Mouse (Mus musculus) urinary bladder, adult 2 months (tissue): ENCODE measurements around the gene Fgfr2. TPM values are rescaled to one million over a fixed set of nuclear protein-coding genes. Genes with fewer than 3 reads are reported as not detected.

Experiments
- DNase-seq: peaks from one replicate; pipeline ENCODE4 v3.0.0; 2022; ENCODE audit warnings: low spot score
- polyA plus RNA-seq: library from polyadenylated mRNA; depleted of rRNA; stranded (reverse); fragments of >200 nt; gene quantifications from 2 replicates; pipeline ENCODE4 v1.2.3, GENCODE M21; 2012

The Fgfr2 gene
- polyA plus RNA-seq, 1 experiment = 80.2 TPM

DNA sequence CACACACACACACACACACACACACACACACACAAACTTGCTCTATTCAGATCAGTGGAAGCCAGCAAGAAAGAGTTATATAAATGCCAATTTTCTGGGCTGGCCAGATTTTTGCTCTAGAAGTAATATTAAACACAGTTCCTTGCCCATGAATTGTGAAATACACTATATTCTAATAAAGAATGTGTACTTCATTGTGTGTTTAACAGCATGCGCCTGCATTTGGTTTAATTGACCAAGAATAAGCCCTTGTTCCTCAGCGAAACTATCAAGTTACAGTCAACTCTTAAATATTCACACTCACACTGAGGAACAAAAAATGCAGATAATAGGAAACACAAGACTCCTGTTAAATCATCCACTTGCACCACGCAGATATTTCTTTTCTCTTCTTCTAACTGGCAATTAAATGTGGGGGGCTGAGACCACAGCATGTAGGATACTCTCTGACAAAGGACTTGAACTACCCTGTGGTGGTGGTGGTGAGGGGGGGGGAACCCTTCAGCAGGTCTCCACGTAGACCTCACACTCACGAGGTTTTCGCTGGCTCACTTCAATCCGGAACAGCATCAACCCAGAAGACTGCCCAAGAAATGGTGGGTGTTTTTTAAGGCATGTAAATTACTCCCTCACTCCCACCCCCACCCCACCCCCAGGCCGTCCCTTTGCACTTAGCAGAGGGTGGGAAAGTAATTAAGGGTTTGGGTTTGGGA, 2865.0 kb downstream of the Fgfr2 start:
- DNase-seq = no peak

DNA sequence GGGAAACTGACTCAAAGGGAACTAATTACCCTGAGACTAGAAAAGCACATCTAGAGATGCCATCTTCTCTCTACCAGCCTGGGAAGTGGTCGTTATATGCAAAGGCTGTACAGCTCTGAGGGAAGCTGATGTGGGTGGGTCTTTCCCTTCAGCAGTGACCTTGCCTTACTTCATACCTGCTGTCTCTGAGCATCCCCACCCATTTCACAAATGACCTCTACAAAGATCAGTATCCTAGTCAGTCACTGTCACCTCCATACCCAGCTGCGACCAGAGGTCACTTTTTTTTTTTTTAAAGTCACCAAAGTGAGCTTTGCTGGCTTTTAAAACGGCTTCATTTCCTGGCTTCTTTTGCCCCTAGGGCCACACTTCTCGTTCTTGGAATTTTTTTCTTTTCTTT, 2869.9 kb downstream of the Fgfr2 start:
- DNase-seq = no peak

DNA sequence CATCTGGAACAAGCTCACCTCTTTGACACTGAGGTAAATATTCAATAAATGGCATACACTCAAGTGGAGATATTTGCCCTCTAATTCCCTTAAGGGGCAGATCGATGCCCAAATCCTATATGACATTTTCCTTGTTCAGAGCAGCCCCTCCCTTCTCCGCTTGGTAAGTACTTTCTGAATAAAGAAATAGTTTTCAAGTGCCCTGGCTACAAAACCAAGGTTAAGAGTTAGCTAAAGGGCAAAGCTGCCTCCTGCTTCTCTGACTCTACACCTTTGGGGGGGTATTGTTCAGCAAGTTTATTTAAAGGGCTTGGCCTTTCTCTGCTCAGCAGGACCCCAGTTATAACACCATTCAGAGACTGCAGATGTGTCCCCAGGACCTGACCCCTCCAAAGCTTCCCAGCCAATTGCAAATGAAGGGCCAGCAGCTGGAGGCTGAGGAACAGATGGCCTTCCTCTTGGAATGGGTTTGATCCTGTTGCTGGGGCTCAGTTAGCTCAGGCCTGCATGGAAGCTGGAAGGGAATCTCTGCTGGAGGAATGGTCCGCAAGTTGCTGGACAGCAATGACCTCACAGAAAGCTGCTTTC, 2871.1 kb downstream of the Fgfr2 start:
- DNase-seq = no peak

DNA sequence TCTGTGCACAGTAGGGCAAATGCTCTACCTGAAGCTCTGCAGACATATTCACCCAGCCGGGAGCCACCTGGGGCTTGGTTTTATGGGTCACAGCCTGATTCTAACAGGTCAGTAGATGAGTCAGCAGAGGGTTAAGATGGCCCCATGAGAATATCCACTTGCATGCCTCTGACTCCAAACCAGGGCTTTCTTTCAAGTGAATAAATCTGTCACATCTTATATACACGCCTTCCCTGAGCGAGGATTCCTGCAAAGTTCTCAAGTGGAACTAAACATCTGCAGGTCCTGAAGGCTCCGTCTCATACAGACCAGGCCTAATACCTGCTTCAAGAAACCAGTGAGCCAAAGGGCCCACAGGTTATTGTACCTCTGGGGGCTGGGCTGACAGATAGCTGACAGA, 2872.2 kb downstream of the Fgfr2 start:
- DNase-seq = no peak

DNA sequence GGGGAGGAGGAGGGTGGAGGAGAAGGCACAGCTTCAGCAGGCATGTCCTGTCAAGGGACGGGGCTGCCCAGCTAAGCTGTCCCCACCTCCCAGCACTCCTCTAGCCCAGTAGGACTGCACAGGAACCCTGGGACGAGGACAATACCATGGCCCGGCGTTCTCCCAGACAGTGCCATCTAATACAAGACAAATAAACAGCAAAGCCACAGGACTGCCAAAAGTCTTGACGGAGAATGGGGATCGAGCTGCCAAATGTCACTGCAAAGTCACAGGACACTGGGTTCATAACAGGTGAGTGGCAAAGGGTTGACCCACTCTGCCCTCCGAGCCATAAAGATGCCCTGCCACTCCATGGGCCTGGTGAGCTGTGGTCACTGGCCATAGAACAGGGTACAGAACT, 2874.7 kb downstream of the Fgfr2 start:
- DNase-seq = no peak

DNA sequence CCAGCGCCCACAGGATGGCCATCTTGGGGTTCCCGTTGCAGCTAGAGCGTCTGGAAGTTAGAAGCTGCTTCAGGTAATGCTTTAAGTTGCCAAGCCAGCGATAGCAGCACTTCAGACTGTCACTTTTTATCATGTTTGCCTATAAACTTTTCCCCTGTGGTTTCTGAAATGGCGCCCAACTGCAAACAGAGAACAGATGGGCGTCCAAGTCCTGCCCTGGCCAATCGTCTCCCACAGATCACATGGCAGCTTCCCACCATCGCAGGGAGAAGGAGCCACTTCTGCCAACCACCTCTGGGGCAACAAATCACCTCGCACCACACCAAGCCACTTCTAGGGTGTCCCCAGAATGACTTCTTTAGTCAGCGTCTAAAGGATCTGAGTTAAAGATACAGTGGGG, 2875.3 kb downstream of the Fgfr2 start:
- DNase-seq = no peak

DNA sequence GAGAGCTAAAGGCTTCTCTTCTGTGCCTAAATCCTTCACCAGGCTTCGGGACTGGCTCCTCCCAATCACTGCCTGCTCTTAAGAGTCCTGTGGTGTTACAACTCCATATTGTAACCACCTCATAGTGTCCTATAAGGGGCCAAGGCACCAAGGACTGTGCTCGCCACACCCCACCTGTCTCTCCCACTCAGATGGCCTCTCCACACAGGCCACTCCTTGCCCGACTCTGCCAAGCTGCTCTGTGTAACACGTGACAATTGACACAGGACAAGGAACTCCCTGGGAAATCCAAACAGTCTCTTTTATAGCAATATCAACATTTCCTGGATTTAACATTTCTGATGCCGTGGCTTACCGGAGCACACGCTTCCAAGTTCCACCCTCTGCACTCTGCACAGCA, 2876.7 kb downstream of the Fgfr2 start:
- no peak for DNase-seq

DNA sequence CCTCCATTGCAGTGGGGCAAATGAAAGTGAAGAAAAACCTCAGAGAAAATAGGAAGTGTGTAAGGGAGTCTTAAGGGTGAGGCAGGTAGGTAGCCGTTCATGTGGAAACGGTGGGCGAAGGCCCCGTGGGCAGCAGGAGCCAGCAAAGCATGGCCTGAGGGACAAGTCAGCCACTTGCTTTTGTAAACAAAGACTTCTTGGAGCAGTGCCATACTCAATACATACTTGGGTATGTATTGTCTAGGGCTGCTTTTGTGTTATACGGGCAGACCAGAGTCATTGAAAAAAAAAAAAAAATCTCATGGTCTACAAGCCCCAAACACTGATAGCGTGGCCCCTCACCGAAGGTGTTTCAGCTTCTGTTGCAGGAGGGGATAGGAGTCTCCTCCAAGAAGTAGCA, 2878.6 kb downstream of the Fgfr2 start:
- DNase-seq = no peak

DNA sequence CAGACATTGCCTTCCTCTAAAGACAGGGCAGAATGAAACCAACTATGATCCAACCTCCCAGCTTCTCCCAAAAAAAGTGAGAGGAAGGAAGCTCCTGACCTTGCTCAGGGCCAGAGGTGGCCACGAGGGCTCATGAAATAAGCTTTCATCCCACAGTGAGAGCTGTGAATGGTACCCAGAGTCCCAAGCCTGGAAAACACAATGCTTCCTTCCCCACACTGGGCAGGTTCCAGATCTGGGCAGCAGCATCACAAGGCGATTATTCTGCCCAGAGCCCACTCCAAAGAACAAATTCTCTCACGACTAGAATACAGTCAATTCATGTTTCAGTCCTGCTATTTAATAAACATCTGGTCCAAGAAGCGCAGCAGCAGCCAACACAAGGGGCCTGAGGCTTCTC, 2879.3 kb downstream of the Fgfr2 start:
- no peak for DNase-seq

DNA sequence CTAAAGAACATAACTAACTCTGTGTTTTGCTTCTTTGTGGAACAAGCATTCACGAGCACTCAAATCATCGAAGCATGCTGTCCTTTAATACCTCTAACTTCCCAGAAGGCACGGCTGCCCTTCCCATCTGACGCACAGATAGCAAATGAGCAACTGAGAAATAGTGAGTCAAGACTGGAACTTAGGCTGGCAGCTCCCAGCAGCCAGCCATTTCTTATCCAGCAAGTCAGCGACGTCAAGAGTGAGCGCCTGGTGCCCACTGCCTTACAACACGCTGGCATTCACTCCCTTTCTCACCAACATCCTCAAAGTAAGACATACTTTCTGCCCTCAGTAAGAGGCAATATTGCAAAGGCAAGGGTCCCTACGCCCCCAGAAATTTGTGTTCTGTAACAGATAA, 2883.0 kb downstream of the Fgfr2 start:
- no peak for DNase-seq

DNA sequence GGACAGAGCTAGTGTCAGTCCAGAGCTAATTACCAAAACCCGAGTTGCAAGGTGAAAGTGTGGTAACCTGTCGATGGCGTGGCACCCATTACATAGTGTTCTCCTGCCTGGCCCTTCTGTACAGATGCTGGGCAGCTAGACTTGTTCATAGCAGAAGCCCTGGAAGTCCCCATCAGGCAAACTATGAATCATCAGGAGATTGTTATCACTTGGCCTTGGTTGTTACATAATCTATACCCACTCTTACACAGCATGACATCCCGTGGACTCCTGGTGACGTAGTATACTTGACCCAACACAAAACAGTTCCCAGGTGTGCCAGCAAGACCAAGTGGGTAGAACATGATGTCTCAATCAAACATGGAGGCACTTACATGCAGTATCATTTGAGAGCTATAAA, 2885.9 kb downstream of the Fgfr2 start:
- DNase-seq = no peak

DNA sequence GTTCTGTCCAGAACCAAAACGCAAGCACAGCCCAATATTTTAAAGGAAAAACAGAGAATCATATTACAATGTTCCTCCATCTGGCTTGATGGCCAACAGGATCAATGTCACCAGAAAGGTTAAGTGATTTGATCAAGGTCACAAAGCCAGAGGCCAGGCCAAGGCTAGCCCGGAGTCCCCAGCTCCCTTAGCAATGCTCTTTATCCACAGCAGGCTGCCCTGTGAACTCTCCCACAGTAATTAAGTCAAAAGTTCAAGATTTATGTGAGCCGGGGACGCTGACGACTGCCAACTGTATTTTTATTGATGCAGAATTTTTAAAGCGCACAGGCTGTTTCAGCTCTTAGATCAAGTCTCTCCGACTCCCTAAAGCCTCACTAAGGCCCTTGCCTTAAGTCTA, 2889.4 kb downstream of the Fgfr2 start:
- DNase-seq = no peak

DNA sequence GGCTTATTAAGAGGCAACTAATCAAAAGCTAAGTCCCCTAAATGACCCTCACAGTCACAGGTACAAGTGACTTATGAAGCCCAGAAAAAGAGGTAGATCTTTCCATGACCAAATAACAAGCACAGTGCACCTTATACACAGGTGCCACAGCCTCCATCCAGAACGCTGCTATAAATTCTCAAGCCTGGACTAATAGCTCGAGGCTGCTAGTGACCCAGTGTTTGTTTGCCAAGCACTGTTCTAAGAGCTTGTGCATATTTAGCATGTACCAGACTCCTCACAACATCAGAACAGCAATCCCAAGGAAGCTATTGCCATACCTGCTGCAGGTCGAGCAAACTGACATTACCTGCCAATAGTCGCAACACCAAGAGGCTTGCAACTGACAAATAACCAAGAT, 2893.1 kb downstream of the Fgfr2 start:
- no peak for DNase-seq

DNA sequence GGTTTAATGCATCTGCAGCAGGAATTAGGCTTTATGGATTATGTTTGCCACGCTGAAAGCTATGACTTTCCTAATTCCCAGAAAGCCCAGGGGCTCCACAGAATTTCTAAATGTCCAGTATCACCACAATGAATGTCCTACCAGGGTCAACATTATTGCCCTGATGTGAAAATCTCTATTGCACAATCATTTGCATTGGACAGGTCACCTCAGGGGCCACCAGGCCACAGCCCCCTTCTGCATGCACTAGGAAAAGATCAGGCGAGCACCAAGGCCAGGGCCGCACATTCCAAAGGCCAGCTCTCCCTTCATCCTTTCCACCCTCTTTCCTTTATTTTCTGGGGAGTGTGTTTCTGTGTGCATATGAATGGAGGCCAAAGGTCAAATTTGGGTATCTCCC, 2897.9 kb downstream of the Fgfr2 start:
- DNase-seq = no peak

DNA sequence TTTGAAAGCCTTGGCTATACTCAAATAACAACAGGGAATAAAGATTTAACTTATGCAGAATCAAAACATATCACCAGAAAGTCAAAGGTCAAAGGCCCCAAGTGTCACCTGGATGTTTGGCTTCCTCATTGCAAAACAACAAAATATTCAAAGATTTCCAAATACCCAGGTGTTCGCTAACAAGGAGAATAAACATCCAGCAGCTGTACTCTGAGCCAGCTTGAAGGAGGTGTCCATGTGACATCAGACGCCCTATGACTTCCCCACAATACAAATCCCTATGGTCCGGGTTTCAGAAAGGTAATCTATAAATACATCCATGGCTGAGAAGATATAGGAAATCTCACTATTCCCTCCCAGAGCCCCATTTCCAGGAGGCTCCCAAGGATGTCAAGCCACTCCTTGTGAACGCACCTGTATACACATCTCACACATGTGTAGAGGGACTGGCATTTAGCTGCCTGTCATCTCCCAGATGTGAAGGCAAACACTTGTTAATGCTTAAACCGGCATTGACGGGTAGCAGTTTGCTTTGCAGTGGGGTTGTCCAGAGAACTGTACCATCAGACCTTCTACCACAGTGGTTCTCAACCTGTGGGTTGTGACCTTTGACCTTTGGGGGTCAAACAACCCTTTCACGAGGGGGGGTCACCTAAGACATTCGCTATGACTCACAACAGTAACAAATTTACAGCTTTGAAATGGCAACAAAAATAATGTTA, 2900.4 kb downstream of the Fgfr2 start:
- DNase-seq = no peak

DNA sequence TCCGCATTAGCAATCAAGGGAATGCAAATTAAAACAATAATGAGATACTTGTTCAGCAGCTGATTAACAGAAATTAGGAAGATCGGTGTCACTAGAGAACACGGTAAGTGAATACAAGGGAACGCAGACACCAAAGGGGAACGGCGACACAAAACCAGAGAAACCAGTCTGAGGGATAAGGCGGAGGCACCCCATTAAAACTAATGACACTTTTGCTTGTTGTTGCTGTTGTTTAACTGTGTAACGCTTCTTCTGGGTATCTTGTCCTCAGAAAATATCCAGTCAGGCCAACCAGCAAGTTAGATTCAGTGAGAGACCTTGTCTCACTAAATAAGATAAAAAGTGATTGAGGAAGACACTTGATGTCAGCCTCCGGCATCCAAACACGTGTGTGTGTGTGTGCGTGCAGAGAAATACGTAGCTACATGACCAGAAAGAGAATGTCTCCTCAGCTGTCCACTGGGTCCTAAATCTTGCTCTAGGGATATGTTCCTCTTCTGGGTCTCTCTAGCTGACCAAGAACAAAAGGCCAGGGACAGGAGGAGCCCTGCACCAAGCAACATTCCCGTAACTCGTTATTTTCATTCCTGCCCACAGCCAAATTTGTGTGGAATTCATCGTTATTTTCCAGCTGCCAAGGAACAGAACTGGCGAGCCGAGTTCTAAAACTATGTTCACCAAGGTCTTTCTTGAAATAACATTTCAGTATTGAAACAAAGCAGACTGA, 2901.3 kb downstream of the Fgfr2 start:
- no peak for DNase-seq

DNA sequence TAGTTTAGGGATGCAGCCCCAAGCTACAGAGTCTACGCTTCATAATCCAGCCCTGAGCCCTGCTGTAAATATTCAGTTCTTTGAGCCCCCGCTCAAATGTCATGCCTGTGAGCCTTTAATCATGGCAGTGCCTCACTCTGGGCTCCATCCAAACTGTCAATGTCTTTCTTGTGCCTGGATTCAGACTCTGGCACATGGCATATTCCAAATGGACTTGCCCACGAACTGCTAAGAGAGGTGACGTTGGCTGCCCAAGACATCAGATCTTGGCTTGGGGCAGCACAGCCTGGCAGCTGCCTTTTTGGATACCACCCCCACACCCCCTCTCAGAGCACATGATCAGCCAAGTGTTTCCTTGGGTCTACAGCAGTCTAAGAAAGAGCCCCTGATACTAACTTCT, 2902.5 kb downstream of the Fgfr2 start:
- DNase-seq = no peak

DNA sequence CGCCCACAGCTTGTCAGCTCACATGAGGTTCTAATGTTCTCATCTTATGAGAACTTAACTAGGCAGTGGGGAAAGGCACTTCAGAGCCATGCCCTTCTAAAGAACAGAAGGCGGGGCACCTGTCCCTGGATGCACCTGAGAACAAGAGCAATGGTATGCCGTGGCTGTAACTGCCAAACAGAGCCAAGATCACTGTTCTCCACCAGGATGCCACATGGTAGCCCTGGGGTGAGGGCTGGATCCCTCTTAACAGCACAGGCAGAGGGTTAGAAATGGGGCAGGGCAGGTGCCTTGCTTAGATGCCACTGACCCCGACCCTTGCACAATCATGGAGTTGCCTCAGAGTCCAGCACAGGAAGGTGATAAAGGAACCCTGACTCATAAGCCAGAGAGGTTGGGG, 2903.3 kb downstream of the Fgfr2 start:
- no peak for DNase-seq

DNA sequence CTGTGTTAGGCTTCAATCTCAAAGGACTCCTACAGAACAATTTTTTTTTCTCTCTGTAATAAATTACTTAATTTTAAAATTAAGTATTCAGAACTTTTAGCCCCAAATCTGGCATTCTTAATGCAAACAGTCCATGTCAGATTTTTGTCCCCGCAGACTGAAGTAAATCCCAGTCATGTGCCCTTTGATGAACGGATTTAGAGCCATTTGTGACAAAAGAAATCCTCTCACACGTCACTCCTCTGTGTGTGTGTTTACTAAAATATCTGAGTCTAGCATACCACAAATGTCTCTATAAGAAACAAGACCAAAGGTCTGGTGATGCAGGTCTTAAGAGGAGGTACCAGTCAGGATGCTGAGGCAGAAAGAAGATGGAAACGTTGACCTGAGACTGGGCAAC, 2906.9 kb downstream of the Fgfr2 start:
- DNase-seq = no peak

DNA sequence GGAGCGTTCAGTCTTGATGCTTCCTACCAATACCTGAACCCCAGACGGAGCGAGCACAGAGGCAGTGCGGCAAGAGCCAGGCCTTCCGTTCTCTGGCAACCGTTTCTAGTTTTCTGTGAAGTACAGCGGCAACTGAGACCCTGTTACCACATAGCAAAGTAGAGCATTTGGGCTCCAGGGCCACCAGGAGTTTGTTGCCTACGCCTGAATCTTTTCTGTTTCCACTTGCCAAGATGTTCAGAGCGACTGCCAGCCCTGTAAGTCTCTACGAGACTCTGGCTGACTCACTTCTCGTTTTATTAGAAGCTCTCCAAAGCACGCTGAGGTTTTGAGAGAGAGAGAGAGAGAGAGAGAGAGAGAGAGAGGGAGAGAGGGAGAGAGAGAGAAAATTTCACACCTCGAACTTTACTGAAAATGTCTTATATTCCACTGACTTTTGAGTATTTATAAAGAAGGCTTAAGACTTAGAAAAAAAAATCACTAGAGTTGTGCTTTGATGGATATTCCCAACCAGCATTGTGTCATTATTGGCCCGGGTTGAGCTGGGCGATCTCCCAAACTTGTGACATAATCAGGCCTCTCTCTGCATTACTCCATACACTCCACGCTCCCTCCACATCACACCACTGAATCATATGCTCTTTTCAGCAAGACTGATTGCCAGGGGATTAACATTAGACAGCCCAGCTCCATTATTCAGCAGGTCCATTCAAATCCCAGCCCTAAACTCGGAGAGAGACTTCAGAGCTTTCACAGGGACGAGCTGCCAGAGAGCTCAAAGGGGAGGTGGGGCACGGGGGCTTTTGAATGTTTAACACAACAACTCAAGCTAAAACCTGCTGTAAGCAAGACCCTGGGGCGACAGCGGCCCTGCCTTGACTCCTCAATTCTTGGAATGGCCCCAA, 2907.6 kb downstream of the Fgfr2 start:
- DNase-seq = no peak

DNA sequence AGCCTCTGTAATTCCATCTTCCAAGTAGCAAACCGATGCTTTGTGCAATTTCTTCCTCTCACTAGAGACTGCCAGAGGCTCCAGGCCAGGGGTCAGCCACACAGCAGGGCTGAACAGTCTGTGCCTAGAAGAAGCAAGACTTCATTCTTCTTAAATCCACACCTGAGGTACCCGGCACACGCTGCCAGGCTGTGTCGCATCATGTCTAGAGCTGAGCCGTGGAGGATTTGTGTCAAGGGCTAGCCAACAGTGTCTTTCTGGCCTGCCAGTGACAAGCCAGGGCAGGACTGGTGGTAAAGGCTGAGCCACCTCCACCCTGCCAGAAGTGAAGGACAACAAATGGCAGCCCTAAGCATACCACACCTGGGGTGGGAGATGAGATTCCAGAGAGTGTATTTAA, 2910.0 kb downstream of the Fgfr2 start:
- peak; percentile 36 for DNase-seq

DNA sequence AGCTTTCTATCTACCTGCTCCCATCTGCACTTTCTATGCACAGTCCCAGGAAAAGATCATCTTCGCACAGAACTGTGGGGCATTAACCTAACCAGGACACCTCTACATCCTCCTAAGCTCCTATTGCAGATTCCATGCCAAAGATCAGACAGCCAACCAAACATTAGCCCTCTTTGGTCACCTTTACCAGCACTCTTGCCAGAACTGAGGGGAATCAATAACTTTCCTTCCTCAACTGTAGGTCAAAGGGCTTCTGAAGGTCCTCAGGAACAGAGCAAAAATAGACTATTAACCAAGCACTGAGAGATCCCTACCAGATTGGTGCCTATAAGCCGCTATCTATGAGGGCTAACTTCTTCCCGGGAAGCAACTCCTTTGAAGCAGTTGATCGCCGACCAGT, 2911.7 kb downstream of the Fgfr2 start:
- no peak for DNase-seq
